Mouse (Mus musculus) heart, embryonic 10.5 days (tissue): ENCODE data around the gene Chit1. TPM values are rescaled to one million over a fixed set of nuclear protein-coding genes. Genes with fewer than 3 reads are reported as not detected.

Source experiments
- DNase-seq: peaks from one replicate; pipeline ENCODE4 v3.0.0-alpha.2; 2017; ENCODE audit warnings: low spot score
- H3K27ac ChIP-seq: fragments of 300-500 bp; sonication (generic); 2 replicates; pipeline ENCODE4 v1.5.1; 2016; ENCODE audit warnings: mild to moderate bottlenecking
- H3K27me3 ChIP-seq: fragments of 300-500 bp; sonication (generic); 2 replicates; pipeline ENCODE4 v1.6.1; 2016; ENCODE audit warnings: mild to moderate bottlenecking; ENCODE audit not compliant: poor library complexity, insufficient read depth, severe bottlenecking
- H3K36me3 ChIP-seq: fragments of 300-500 bp; sonication (generic); 2 replicates; pipeline ENCODE4 v1.6.1; 2016; ENCODE audit warnings: mild to moderate bottlenecking, moderate library complexity
- H3K4me1 ChIP-seq: fragments of 300-500 bp; sonication (generic); 2 replicates; pipeline ENCODE4 v1.6.1; 2016; ENCODE audit warnings: mild to moderate bottlenecking
- H3K4me3 ChIP-seq: fragments of 300-500 bp; sonication (generic); 2 replicates; pipeline ENCODE4 v1.5.1; 2016; ENCODE audit warnings: mild to moderate bottlenecking, moderate library complexity
- H3K9me3 ChIP-seq: fragments of 300-500 bp; sonication (generic); 2 replicates; pipeline ENCODE4 v1.6.1; 2016; ENCODE audit warnings: mild to moderate bottlenecking, moderate library complexity
- WGBS: fragments of 180-500 bp; shearing (Covaris S2); methylation state at CpG from one replicate; pipeline ENCODE4 v1.1.7; 2016; 5-methylcytosine and 5-hydroxymethylcytosine counted together
- polyA plus RNA-seq: library from polyadenylated mRNA; unstranded; fragments of >200 nt; fragmentation: Nextera tagmentation; extraction: Ambion mirVana; gene quantifications from 2 replicates; pipeline ENCODE4 v1.2.1, GENCODE M21; 2016

Gene Chit1
- polyA plus RNA-seq, 1 experiment from 2014 or later = 2.0 TPM

- H3K36me3 ChIP-seq = no peaks in the 10 kb centered on the region
- peaks cover 68% of the 10 kb centered on the region for H3K4me1 ChIP-seq
- H3K9me3 ChIP-seq = no peaks in the 10 kb centered on the region
- H3K27ac ChIP-seq = peak within 1 kb of the TSS; percentile 79
- no peak within 1 kb of the TSS for H3K4me3 ChIP-seq
- no peak for DNase-seq
- WGBS = 78% methylated on average over 1 of the region's 1 CpGs
- peaks cover 23% of the 10 kb centered on the region; the same call in 1 of the 2 replicates for H3K27me3 ChIP-seq
These were observed 82.1 kb downstream of the Chit1 start, which contains the start of gene Mybph for GRCm38 (mm10) chr1:134193126-134193525. Gene Mybph (plus strand): TSS chr1:134193448.

- 46% methylated on average over 7 of the region's 7 CpGs for WGBS
- DNase-seq = no peak
- Histone ChIP-seq H3K4me1 (peaks cover 67% of the 10 kb centered on the region), H3K9me3 (no peaks in the 10 kb centered on the region), H3K27me3 (peaks cover 22% of the 10 kb centered on the region; the same call in 1 of the 2 replicates), H3K4me3 (no peak overlapping the region), H3K36me3 (no peaks in the 10 kb centered on the region), H3K27ac (peak overlapping the region; percentile 79)
These were observed 82.7 kb downstream of the Chit1 start for GRCm38 (mm10) chr1:134193674-134194197.

DNA sequence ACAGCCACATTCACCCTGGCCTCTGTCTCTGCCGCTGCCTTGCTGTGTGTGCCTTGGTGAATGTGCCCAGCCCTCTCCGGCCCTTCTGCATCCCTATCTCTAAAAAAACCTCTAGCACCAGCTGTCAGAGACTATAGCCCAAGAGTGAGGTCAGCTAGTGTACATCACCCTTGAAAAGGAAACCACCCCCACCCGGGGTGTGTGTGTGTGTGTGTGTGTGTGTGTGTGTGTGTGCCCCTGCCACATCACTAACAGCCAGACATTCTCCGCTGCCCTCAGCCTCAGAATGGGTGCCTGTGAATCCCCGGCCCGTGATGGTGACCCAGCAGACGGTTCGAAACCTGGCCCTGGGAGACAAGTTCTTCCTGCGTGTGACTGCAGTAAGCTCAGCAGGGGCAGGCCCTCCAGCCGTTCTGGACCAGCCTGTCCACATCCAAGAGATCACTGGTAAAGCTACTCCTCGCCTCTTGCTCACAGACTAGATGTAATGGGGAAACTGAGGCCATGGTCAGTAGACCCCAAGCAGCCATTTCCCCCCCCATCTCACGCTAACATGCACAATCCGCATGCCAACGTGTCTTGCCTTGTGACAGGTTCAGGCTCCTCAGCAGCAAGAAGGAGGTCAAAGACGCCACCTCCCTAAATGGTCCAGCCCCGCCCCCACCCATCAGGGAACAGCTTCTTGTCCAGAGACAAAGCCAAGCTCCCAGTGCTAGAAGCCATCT is 83.4 kb downstream of the Chit1 start:
- H3K4me3 ChIP-seq = no peak overlapping the region
- H3K9me3 ChIP-seq = no peaks in the 10 kb centered on the region
- H3K4me1 ChIP-seq = peaks cover 60% of the 10 kb centered on the region
- WGBS = 61% methylated on average over 16 of the region's 16 CpGs
- peaks cover 15% of the 10 kb centered on the region; the same call in 1 of the 2 replicates for H3K27me3 ChIP-seq
- DNase-seq = no peak
- peak overlapping the region; percentile 79 for H3K27ac ChIP-seq
- H3K36me3 ChIP-seq = no peaks in the 10 kb centered on the region

DNA sequence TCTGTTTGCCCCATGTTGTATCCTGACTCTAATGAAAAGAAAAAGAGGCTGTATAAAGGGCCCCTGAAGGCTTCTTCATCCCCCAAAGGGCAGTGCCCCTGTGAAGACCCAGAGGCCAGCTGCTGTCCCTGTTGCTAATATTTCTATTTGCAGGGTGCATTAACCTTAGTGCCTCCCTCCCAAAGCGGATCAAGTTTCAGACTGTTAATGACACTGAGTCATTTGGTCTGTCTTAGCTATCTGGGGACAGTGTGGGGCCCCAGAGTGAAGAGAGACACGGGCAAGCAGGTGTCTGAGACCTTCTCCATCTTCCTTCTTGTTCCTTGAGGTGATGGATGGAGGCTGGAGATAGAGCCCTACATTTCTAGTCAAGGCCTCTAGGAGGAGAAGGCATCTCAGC is 84.1 kb downstream of the Chit1 start:
- H3K4me1 ChIP-seq = peaks cover 59% of the 10 kb centered on the region
- no peaks in the 10 kb centered on the region for H3K9me3 ChIP-seq
- peaks cover 14% of the 10 kb centered on the region; the same call in 1 of the 2 replicates for H3K27me3 ChIP-seq
- no peak overlapping the region for H3K4me3 ChIP-seq
- H3K27ac ChIP-seq = peak overlapping the region; percentile 79
- DNase-seq = no peak
- H3K36me3 ChIP-seq = no peaks in the 10 kb centered on the region
- 29% methylated on average over 2 of the region's 2 CpGs for WGBS

DNA sequence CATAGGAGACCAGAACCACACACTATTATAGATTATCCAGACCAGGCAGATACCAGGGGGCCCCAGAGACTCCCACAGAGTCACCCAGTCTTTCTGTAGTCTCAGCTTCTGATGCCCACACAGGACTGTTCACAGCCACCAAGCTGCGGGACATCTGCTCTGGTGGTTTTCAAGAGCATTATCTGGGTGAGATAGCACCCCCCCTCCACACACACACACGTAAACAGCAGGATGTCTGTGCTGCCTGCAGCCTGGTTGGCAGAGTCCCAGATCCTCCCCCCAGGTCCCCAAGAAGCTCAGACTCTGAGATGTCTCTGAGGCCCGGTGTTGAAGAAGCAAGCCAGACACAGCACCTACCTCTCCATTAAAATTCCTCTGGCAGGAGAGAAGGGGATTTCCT is 84.5 kb downstream of the Chit1 start:
- no peak for DNase-seq
- peak overlapping the region; percentile 79 for H3K27ac ChIP-seq
- H3K36me3 ChIP-seq = no peaks in the 10 kb centered on the region
- WGBS = 17% methylated on average over 3 of the region's 3 CpGs
- H3K4me1 ChIP-seq = peaks cover 59% of the 10 kb centered on the region
- H3K4me3 ChIP-seq = no peak overlapping the region
- peaks cover 15% of the 10 kb centered on the region; the same call in 1 of the 2 replicates for H3K27me3 ChIP-seq
- no peaks in the 10 kb centered on the region for H3K9me3 ChIP-seq

DNA sequence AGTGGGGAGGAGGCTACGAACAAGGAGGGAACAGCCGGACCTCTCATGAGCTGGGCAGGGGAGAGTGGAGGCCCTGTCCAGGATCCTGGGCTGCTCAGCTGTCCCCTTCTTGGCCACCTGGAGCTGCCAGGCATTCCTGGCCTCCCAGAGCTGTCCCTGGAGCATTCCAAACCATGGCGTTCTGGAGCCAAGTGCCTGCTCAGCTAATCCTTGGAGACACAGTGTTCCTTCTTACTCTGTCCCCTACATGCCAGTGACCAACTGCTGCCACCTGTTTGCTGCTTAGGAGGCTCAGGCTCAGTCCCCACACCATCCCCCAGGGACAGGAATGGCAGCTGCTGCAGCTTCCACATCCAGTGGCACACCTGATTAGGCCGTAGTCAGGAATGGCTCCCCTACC is 84.9 kb downstream of the Chit1 start:
- H3K27ac ChIP-seq = peak overlapping the region; percentile 79
- no peaks in the 10 kb centered on the region for H3K36me3 ChIP-seq
- H3K4me3 ChIP-seq = no peak overlapping the region
- DNase-seq = no peak
- H3K9me3 ChIP-seq = no peaks in the 10 kb centered on the region
- H3K27me3 ChIP-seq = peaks cover 13% of the 10 kb centered on the region; the same call in 1 of the 2 replicates
- 24% methylated on average over 4 of the region's 4 CpGs for WGBS
- peaks cover 59% of the 10 kb centered on the region for H3K4me1 ChIP-seq

- 55% methylated on average over 4 of the region's 4 CpGs for WGBS
- H3K27ac ChIP-seq = peak overlapping the region; percentile 79
- no peak for DNase-seq
These were observed 85.3 kb downstream of the Chit1 start for GRCm38 (mm10) chr1:134196386-134196785.

DNA sequence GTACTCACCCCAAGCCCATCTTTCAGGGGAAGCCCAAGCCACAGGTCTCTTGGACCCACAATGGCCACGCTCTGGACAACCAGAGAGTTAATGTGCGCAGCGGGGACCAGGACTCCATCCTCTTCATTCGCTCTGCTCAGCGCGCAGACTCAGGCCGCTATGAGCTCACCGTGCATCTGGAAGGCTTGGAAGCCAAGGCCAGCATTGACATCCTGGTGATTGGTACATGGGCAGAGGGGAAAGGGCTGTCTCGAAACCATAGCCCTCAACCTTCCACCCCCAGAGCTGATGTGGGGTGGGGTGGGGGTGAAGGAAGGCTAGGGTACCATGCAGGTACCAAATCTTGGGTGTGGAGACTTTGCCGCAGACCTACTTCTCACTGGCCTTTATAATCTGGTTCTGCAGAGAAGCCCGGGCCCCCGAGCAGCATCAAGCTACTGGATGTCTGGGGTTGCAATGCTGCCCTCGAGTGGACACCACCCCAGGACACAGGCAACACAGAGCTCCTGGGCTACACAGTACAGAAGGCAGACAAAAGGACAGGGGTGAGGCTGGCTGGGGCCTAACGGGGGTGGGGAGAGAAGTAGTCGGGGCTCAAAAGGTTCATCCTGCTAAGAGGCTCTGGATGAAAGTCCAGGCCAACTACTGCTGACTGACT is 86.4 kb downstream of the Chit1 start:
- Histone ChIP-seq H3K27me3 (peaks cover 13% of the 10 kb centered on the region; the same call in 1 of the 2 replicates), H3K9me3 (no peaks in the 10 kb centered on the region), H3K27ac (peak overlapping the region; percentile 31; the same call in 1 of the 2 replicates), H3K4me3 (no peak overlapping the region), H3K36me3 (0 out of 2 replicates have a peak, but pooled peaks cover under 1% of the 10 kb centered on the region), H3K4me1 (peaks cover 66% of the 10 kb centered on the region)
- no peak for DNase-seq
- WGBS = 72% methylated on average over 15 of the region's 15 CpGs

More at GRCm38 (mm10) chr1:134196386-134196785, 85.3 kb downstream of the Chit1 start:
- Histone ChIP-seq H3K4me1 (peaks cover 60% of the 10 kb centered on the region), H3K36me3 (no peaks in the 10 kb centered on the region), H3K9me3 (no peaks in the 10 kb centered on the region), H3K27me3 (peaks cover 13% of the 10 kb centered on the region; the same call in 1 of the 2 replicates), H3K4me3 (no peak overlapping the region)

- 84% methylated on average over 12 of the region's 12 CpGs for WGBS
- Histone ChIP-seq H3K9me3 (no peaks in the 10 kb centered on the region), H3K27ac (no peak overlapping the region), H3K36me3 (0 out of 2 replicates have a peak, but pooled peaks cover 2% of the 10 kb centered on the region), H3K4me3 (no peak overlapping the region), H3K27me3 (peaks cover 13% of the 10 kb centered on the region; the same call in 1 of the 2 replicates), H3K4me1 (peaks cover 57% of the 10 kb centered on the region)
- no peak for DNase-seq
These were observed 87.4 kb downstream of the Chit1 start for GRCm38 (mm10) chr1:134198197-134198995.

DNA sequence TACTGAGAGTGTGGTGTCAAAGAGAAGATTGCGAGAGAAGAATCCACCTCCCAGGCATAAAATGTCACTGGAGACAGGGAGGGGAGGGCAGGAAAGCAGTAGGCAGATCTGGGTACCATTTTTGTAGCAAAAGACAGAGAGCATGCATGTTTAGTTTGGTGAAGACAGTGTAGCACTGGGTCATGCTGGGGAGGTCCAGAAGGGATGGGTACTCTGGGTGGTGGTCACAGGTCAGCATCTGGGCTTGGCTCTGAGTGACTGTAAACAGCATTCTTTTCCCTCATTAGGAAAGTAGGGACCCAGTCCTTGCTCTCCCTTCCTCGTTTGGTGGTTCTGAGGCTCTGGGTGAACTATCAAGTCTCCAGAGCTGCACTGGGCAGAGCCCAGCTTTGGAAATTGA is 89.4 kb downstream of the Chit1 start:
- no peak for DNase-seq
- Histone ChIP-seq H3K4me1 (peaks cover 50% of the 10 kb centered on the region), H3K4me3 (no peak overlapping the region), H3K27me3 (peaks cover 13% of the 10 kb centered on the region; the same call in 1 of the 2 replicates), H3K9me3 (no peaks in the 10 kb centered on the region), H3K36me3 (0 out of 2 replicates have a peak, but pooled peaks cover 2% of the 10 kb centered on the region), H3K27ac (peak overlapping the region; percentile 4)
- 56% methylated on average over 2 of the region's 2 CpGs for WGBS
